Mouse (Mus musculus) kidney, postnatal 10 days (tissue): ENCODE results near the gene Zfp831.

Experiments used
- DNase-seq: peaks from one replicate; pipeline ENCODE4 v3.0.0; 2021; ENCODE audit warnings: mixed read lengths

The Zfp831 gene

DNA sequence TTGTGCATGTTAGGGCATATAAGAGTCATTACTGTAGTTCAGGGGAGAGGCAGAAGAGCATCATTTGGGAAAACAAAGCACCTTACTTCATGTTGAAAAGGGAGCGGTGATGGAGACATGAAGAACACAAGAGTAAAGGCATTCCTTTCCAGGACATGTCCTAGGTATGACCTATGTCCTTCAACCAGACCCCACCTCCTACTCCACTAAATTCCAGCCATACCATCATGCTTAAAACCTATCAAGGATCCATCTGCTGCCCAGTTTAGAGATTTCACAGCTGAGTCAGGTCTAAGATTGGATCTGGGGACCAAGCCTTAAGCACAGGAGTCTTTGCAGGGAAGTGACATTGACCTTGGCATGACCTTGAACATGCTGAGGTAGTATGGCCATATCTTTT is 91.9 kb downstream of the Zfp831 start:
- no peak for DNase-seq

DNA sequence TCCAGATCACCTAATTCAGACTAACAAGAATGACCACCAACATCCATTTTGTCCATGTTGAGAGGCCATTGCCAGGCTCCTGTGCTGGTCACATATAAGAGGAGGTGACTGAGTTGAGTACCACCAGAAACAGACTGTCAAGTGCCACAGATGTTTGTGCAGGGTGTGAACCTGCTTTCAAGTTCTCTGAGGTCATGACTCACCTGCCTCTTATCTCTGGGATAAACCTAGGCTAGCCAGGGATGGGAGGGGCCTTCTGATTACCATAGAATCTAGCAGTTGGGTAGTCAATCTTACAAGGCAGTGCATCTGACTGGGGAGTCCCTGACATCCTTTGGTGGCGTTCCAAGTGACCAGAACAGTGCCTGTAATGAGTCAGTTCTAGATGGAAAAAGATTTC is 103.8 kb downstream of the Zfp831 start:
- DNase-seq: no peak

DNA sequence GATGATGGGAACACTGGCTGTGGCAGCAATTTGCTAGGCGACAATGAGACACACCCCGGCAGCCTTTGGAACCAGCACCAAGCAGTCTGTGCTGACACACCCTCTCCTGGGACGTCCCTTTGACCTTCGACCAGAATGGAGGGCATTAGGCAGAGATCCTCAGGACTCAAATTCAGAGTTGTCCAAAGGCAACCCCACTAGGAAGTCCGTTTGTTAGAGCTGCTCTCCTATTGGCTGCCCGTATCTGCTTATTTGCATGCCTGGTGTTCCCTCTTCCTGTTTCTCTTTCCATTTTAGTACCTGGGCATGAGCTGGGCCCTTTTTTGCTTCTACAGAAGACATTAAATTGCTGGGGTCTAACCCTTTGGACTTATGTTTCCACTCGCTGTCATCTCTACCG is 105.0 kb downstream of the Zfp831 start:
- no peak for DNase-seq

DNA sequence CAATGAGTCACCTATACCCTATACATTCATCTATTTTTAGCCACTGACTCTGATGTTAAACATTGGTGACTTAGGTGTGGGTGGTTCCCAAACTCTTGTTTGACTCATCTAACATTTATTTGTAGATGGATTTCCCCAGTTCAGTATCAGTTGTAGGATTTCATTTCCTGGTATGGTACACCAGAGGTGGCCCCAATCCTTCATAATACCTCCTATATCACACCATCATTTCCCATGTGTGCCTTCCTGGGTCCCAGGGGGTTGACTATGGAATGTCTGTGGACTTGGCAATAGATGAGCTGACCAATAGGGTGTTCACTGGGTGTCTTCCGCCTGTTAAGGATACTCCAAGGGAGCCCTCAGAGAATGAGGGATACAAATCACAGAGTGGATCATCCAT is 109.9 kb downstream of the Zfp831 start:
- DNase-seq: no peak

DNA sequence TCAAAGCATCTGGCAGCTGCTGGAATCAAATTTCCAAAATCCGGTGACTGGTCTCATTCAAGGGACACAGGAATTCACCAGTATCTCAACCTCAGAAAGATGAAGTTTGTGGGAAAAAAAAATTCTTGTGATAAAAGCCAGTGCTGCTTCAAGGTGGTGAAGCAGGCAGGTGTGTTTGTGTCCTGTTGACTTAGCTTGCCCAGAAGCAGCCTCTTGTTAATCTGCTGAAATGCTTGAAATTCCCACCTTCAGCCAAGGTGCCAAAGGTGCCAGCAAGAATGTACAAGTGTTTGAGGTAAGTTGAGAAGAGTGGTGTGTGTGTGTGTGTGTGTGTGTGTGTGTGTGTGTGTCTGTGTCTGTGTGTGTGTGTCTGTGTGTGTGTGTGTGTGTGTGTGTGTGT is 110.9 kb downstream of the Zfp831 start:
- no peak for DNase-seq

DNA sequence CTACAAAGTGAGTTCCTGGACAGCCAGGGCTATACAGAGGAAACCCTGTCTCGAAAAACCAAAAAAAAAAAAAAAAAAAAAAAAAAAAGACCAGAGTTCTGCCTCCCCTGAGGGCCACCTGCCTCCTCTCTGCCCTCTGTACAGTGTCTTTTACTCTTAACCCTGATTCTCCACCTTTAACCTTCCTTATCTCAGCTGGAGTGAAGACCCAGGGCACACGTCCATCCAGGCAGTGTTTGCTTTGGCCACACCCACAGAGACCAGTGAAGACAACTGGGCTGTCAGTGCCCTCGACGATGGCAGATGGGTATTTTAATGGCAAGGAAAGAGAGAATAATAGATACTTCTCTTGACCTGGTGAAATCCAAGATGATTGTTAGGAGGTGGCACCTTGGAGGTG is 115.9 kb downstream of the Zfp831 start:
- DNase-seq: no peak
